Mouse (Mus musculus) stomach, embryonic 15.5 days (tissue): ENCODE measurements around the gene Hkdc1. TPM values are rescaled to one million over a fixed set of nuclear protein-coding genes. Genes with fewer than 3 reads are reported as not detected.
A peak's percentile ranks its signal among the peaks of the same experiment; 100 is the strongest.

Experiments
- ATAC-seq: fragments of 200-750 bp; cut with Nextera tagmentation; 2 replicates; pipeline ENCODE4 v1.8.0; 2017; ENCODE audit warnings: low read depth, moderate number of reproducible peaks, moderate TSS enrichment; ENCODE audit not compliant: insufficient read depth, low FRiP score
- H3K27ac ChIP-seq: fragments of 300-500 bp; sonication (generic); 2 replicates; pipeline ENCODE4 v1.5.1; 2015; ENCODE audit warnings: mild to moderate bottlenecking, inconsistent platforms
- H3K27me3 ChIP-seq: fragments of 300-500 bp; sonication (generic); replicated peaks from 2 replicates; pipeline ENCODE4 v1.6.1; 2015; ENCODE audit warnings: inconsistent platforms
- H3K36me3 ChIP-seq: fragments of 300-500 bp; sonication (generic); 2 replicates; pipeline ENCODE4 v1.6.1; 2015; ENCODE audit warnings: inconsistent platforms
- H3K4me1 ChIP-seq: fragments of 300-500 bp; sonication (generic); 2 replicates; pipeline ENCODE4 v1.6.1; 2015; ENCODE audit warnings: inconsistent platforms
- H3K4me2 ChIP-seq: fragments of 300-500 bp; sonication (generic); 2 replicates; pipeline ENCODE4 v1.6.1; 2015; ENCODE audit warnings: mild to moderate bottlenecking, inconsistent platforms
- H3K4me3 ChIP-seq: fragments of 300-500 bp; sonication (generic); replicated peaks from 2 replicates; pipeline ENCODE4 v1.5.1; 2015; ENCODE audit warnings: inconsistent platforms
- H3K9ac ChIP-seq: fragments of 300-500 bp; sonication (generic); 2 replicates; pipeline ENCODE4 v1.6.1; 2015; ENCODE audit warnings: inconsistent platforms
- H3K9me3 ChIP-seq: fragments of 300-500 bp; sonication (generic); 2 replicates; pipeline ENCODE4 v1.6.1; 2016; ENCODE audit warnings: inconsistent platforms
- WGBS: fragments of 180-500 bp; shearing (Covaris S2); methylation state at CpG from one replicate; pipeline ENCODE4 v1.1.7; 2015; 5-methylcytosine and 5-hydroxymethylcytosine counted together
- polyA plus RNA-seq: library from polyadenylated mRNA; unstranded; fragments of >200 nt; fragmentation: Nextera tagmentation; extraction: Ambion mirVana; gene quantifications from 2 replicates; pipeline ENCODE4 v1.2.1, GENCODE M21; 2015

Gene Hkdc1
- polyA plus RNA-seq, 1 experiment from 2014 or later: 12.8 TPM

DNA sequence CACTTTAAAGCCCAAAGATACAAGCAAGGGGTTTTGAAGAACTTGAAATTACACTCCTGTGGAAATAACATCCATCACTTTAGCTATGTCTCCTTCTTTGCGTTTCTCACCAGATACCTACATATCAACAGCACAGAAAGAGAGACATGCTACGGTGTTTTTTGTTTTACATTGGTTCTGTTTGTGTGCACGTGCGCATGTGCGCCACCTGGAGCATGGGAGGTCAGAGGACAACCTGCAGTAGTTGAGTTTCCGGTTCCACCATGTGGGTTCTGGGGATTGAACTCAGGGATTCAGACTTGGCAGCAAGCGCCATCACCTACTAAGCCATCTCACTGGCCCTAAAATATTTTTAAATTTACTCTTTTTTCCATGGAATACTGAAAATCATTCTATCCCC is 63.5 kb downstream of the Hkdc1 start:
- no peak overlapping the region for H3K27ac ChIP-seq
- H3K27me3 ChIP-seq: no peaks in the 10 kb centered on the region
- no peaks in the 10 kb centered on the region for H3K36me3 ChIP-seq
- 85% methylated on average over 7 of the region's 7 CpGs for WGBS
- no peaks in the 10 kb centered on the region for H3K9me3 ChIP-seq
- no peaks in the 10 kb centered on the region for H3K4me1 ChIP-seq
- H3K4me2 ChIP-seq: no peak overlapping the region
- no peak for ATAC-seq
- no peak overlapping the region for H3K9ac ChIP-seq
- H3K4me3 ChIP-seq: no peak overlapping the region

GRCm38 (mm10) chr10:62356105-62356730 is 66.1 kb downstream of the Hkdc1 start:
- ATAC-seq: no peak
- H3K9me3 ChIP-seq: no peaks in the 10 kb centered on the region
- no peaks in the 10 kb centered on the region for H3K4me1 ChIP-seq
- H3K9ac ChIP-seq: no peak overlapping the region
- H3K4me3 ChIP-seq: no peak overlapping the region
- H3K36me3 ChIP-seq: no peaks in the 10 kb centered on the region
- no peak overlapping the region for H3K27ac ChIP-seq
- WGBS: 75% methylated on average over 17 of the region's 17 CpGs
- H3K4me2 ChIP-seq: no peak overlapping the region
- no peaks in the 10 kb centered on the region for H3K27me3 ChIP-seq

DNA sequence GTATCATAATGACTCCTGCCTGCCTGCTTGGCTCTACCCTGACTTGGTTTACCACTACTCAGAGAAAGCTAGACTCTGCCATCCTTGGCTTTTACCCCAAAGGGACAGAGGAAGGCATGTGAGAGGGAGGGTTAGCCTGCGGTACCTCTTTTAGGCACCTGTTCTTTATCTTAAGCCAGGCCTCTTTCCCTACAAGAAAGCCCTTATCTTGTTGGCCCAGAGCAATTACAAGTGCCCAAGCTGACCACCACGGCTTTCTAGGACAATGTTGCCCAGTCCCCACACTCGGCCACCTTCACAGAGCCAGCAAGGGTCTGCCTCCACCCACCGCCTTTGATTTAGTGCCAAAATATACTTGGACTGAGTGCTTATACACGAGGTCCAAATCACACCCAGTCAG is 77.1 kb downstream of the Hkdc1 start:
- ATAC-seq: no peak
- Histone ChIP-seq H3K4me2 (no peak overlapping the region), H3K4me3 (no peak overlapping the region), H3K27ac (no peak overlapping the region), H3K9ac (no peak overlapping the region), H3K36me3 (no peaks in the 10 kb centered on the region), H3K4me1 (peaks cover 4% of the 10 kb centered on the region; the same call in 1 of the 2 replicates), H3K27me3 (no peaks in the 10 kb centered on the region), H3K9me3 (no peaks in the 10 kb centered on the region)
- WGBS: 62% methylated on average over 5 of the region's 5 CpGs

GRCm38 (mm10) chr10:62344004-62344752 is 78.1 kb downstream of the Hkdc1 start:
- Histone ChIP-seq H3K27me3 (no peaks in the 10 kb centered on the region), H3K4me1 (peaks cover 7% of the 10 kb centered on the region), H3K4me3 (no peak overlapping the region), H3K9me3 (no peaks in the 10 kb centered on the region), H3K27ac (no peak overlapping the region), H3K36me3 (no peaks in the 10 kb centered on the region), H3K9ac (no peak overlapping the region), H3K4me2 (no peak overlapping the region)
- no peak for ATAC-seq
- 65% methylated on average over 9 of the region's 9 CpGs for WGBS

- WGBS: 93% methylated on average over 6 of the region's 6 CpGs
- Histone ChIP-seq H3K4me3 (no peak overlapping the region), H3K4me1 (peaks cover 18% of the 10 kb centered on the region), H3K36me3 (no peaks in the 10 kb centered on the region), H3K9ac (no peak overlapping the region), H3K9me3 (no peaks in the 10 kb centered on the region), H3K27me3 (no peaks in the 10 kb centered on the region), H3K27ac (no peak overlapping the region), H3K4me2 (no peak overlapping the region)
- no peak; the same call in 1 of the 2 replicates for ATAC-seq
Measured at GRCm38 (mm10) chr10:62342512-62342911, 79.8 kb downstream of the Hkdc1 start.

GRCm38 (mm10) chr10:62341956-62342355 is 80.3 kb downstream of the Hkdc1 start:
- Histone ChIP-seq H3K9me3 (no peaks in the 10 kb centered on the region), H3K4me1 (peaks cover 21% of the 10 kb centered on the region), H3K4me3 (no peak overlapping the region), H3K36me3 (no peaks in the 10 kb centered on the region), H3K27ac (no peak overlapping the region), H3K27me3 (no peaks in the 10 kb centered on the region), H3K4me2 (no peak overlapping the region), H3K9ac (no peak overlapping the region)
- 79% methylated on average over 4 of the region's 4 CpGs for WGBS
- ATAC-seq: no peak

DNA sequence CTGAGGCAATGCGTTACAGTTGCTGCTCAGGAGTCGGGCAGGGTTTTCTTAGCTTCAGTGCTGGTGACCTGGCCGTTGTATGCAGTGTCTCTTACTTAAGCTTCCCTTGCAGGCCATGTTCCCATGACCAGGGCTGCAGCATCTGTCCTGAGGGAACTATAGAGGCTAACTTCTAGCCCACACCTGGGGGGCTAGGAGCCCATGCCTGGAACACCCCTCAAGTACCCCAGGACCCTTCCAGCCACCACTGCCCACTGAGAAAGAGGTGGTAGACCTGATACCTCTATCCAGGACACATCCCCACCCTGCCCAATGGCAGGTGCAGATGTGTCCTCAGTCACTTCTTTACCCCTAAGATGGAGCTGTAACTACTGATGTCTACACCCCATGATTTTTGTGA is 81.3 kb downstream of the Hkdc1 start:
- Histone ChIP-seq H3K9me3 (no peaks in the 10 kb centered on the region), H3K4me2 (peak overlapping the region; percentile 87), H3K4me3 (peak overlapping the region; percentile 73), H3K27me3 (no peaks in the 10 kb centered on the region), H3K36me3 (no peaks in the 10 kb centered on the region), H3K27ac (peak overlapping the region; percentile 92; the same call in 1 of the 2 replicates), H3K4me1 (peaks cover 24% of the 10 kb centered on the region), H3K9ac (peak overlapping the region; percentile 44; the same call in 1 of the 2 replicates)
- WGBS: 14% methylated on average over 3 of the region's 3 CpGs
- no peak for ATAC-seq

DNA sequence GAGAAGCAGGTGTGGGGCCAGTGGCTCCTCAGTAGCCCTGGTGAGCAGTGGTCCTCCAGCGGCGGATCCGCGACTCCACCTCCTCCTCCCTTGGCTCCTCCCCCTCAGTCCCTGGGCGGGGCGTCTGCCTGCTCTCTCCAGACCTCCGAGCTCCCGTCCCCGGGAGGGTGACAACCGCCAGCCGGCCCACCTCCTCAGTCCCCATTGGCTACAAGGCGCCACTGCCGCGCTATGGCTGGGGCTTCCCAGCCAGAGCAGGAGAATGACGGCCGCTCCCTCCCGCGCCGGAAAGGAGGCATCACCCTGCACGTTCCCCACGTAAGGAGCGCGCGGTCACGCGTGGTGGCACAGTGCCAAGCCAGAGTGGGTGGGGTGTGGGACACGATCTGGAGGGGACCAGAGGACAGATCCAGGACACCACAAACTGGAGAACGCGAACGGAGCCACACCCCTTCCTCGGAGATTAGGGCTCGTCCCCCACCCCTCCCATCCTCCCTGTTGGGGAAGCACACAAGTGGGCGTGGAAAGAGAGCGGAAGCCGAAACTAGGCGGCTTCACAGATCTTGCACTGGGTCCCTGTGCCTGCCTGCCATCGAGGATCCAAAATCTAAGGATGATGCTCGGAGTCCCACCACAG is 82.1 kb downstream of the Hkdc1 start:
- peaks cover 28% of the 10 kb centered on the region for H3K4me1 ChIP-seq

DNA sequence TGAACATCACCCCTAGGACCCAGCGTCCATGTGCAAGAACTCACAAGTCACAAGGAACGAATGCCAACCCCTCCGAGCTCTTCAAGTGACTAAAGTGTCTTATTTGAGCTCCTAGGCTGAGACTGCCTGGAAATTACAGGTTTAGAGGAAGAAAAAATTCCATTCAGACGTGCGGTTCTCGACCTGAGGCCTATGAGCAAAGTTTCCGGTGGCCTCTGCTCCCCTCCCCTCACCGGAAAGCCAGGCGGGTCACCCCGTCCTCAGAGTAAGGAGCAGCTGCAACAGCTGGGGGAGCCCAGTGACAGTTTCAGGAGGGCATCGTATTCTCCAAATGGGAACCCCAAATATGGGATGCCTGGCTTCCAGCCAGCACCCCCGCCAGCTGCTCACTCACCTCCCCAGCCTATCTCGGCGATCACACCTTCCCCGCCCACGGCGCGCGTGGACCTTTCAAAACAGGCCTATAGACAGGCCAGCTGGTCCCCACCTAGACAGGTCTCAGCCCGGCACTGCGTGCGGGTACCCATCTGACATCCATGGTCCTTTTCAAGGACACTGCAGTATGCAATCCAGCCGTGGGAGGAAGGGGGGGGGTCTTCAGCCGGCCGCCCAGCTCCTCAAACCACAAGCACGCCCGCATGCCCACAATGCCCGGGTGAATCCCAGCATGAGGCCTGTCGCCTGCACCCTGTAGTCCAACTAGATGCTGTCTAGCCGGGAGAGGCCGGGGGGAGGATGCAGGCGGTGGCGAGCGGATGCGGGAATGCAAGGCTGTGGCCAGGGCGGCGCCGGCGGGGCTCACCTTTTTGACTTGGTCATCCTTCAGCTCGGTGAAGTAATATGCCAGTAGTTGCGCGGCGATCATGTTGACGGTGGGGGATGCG is 82.8 kb downstream of the Hkdc1 start:
- H3K27me3 ChIP-seq: no peaks in the 10 kb centered on the region
- ATAC-seq: peak; percentile 7
- peaks cover 33% of the 10 kb centered on the region for H3K4me1 ChIP-seq
- no peaks in the 10 kb centered on the region for H3K36me3 ChIP-seq
- peak overlapping the region; percentile 87 for H3K4me2 ChIP-seq
- 3% methylated on average over 45 of the region's 45 CpGs for WGBS
- H3K4me3 ChIP-seq: peak overlapping the region; percentile 73
- no peaks in the 10 kb centered on the region for H3K9me3 ChIP-seq
- H3K27ac ChIP-seq: peak overlapping the region; percentile 45
- H3K9ac ChIP-seq: peak overlapping the region; percentile 26

More for the DNA sequence above, 82.1 kb downstream of the Hkdc1 start:
- Histone ChIP-seq H3K27me3 (no peaks in the 10 kb centered on the region), H3K36me3 (no peaks in the 10 kb centered on the region), H3K4me3 (peak overlapping the region; percentile 73), H3K27ac (peak overlapping the region; percentile 92), H3K9ac (peak overlapping the region; percentile 44; the same call in 1 of the 2 replicates), H3K4me2 (peak overlapping the region; percentile 87), H3K9me3 (no peaks in the 10 kb centered on the region)
- ATAC-seq: peak; percentile 95
- under 1% methylated on average over 38 of the region's 38 CpGs for WGBS

- WGBS: 32% methylated on average over 5 of the region's 5 CpGs
Measured at GRCm38 (mm10) chr10:62338626-62339025, 83.7 kb downstream of the Hkdc1 start.

DNA sequence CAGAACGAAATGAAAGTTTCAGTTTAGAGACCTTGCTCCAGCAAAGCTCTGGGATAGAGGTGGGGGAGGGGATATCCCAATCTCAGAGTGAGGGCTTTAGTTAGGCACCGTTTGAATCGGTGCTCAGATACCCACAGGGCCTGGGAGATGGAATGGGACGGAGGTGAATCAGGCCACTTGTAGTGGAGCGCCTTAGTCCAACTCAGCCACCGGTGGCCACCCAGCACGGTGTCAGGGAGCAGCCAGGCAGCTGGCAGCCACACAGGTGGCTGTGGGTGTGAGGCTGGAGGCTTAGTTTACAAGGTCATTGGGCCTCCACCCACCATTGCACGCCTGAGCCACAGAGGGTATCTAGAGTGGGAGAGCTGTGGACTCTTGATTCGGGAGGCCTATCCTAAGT is 84.1 kb downstream of the Hkdc1 start:
- WGBS: 47% methylated on average over 9 of the region's 9 CpGs
- peak overlapping the region; percentile 16; the same call in 1 of the 2 replicates for H3K27ac ChIP-seq
- no peak overlapping the region for H3K9ac ChIP-seq

More at GRCm38 (mm10) chr10:62338626-62339025, 83.7 kb downstream of the Hkdc1 start:
- H3K9ac ChIP-seq: no peak overlapping the region
- no peaks in the 10 kb centered on the region for H3K27me3 ChIP-seq
- H3K36me3 ChIP-seq: no peaks in the 10 kb centered on the region
- peak overlapping the region; percentile 16; the same call in 1 of the 2 replicates for H3K27ac ChIP-seq
- peaks cover 33% of the 10 kb centered on the region for H3K4me1 ChIP-seq
- peak overlapping the region; percentile 87 for H3K4me2 ChIP-seq
- no peak for ATAC-seq
- peak overlapping the region; percentile 73 for H3K4me3 ChIP-seq
- no peaks in the 10 kb centered on the region for H3K9me3 ChIP-seq

More for the DNA sequence above, 84.1 kb downstream of the Hkdc1 start:
- Histone ChIP-seq H3K4me3 (no peak overlapping the region; the same call in 1 of the 2 replicates), H3K4me2 (peak overlapping the region; percentile 87), H3K4me1 (peaks cover 33% of the 10 kb centered on the region), H3K36me3 (no peaks in the 10 kb centered on the region), H3K9me3 (no peaks in the 10 kb centered on the region), H3K27me3 (no peaks in the 10 kb centered on the region)
- ATAC-seq: no peak
